In the genomic region with DNA sequence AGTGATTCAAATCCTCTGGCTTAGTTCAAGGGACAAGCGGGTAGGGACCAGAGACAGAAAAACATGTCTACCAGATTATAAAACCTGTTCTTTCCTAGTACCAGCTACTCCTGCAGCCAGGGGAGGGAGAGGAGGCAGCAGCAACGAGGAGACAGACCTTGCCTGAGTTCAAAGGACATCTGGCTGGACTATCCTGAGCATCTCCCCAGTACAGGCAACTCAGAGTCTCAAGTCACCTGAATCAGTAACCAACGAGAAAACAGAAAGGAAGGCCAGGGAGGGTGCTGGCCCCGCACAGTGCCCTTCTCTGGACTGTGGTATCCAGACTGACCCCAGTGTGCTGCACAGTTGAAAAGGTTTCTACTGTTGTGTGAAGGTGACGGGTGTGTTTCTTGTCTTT, we compare ENCODE assay signal across 25 mouse cellular contexts. TPM values are rescaled to one million over a fixed set of nuclear protein-coding genes. Genes with fewer than 3 reads are reported as not detected.
"Had no signal": no experiment of that assay in that cellular context is flagged by ENCODE, and none has a peak within 500 bp of the region (broad histone marks: within the 10 kb centered on the region; RNA-seq: fewer than 3 reads in every experiment).

No protein-coding gene starts in this region.

- ATAC-seq: hindbrain, postnatal 0 days; intestine, embryonic 16.5 days; liver, embryonic 12.5 days had no signal

- H3K27ac ChIP-seq: gastrocnemius, adult 2 months; heart, embryonic 10.5 days; hindbrain, embryonic 13.5 days; hindbrain, embryonic 15.5 days; hindbrain, postnatal 0 days; limb, embryonic 13.5 days; limb, embryonic 15.5 days; liver, embryonic 12.5 days; liver, embryonic 14.5 days had no signal

- H3K9ac ChIP-seq: heart, embryonic 12.5 days; hindbrain, embryonic 13.5 days; hindbrain, embryonic 15.5 days; limb, embryonic 13.5 days; limb, embryonic 15.5 days; liver, embryonic 12.5 days; liver, embryonic 14.5 days had no signal

- DNase-seq: gastrocnemius, adult 2 months; gastrocnemius, postnatal 10 days; gastrocnemius, postnatal 25 days; heart, adult 18-20 months; heart, postnatal 10 days; heart, postnatal 36 days; kidney, adult 18-20 months; layer of hippocampus, adult 9-11 months; layer of hippocampus, postnatal 36 days; left cerebral cortex, postnatal 4 days; lung, adult 18-20 months had no signal

- H3K4me3 ChIP-seq: gastrocnemius, adult 2 months; heart, embryonic 10.5 days; heart, embryonic 12.5 days; hindbrain, embryonic 13.5 days; hindbrain, embryonic 15.5 days; limb, embryonic 13.5 days; limb, embryonic 15.5 days; liver, embryonic 12.5 days had no signal

- H3K27me3 ChIP-seq: heart, embryonic 12.5 days; hindbrain, embryonic 13.5 days; hindbrain, embryonic 15.5 days; limb, embryonic 13.5 days; limb, embryonic 15.5 days; liver, embryonic 12.5 days had no signal

- H3K4me2 ChIP-seq: heart, embryonic 12.5 days; hindbrain, embryonic 13.5 days; hindbrain, embryonic 15.5 days; limb, embryonic 13.5 days; limb, embryonic 15.5 days; liver, embryonic 12.5 days had no signal

- H3K4me1 ChIP-seq: heart, embryonic 10.5 days; heart, embryonic 12.5 days; hindbrain, embryonic 13.5 days; hindbrain, embryonic 15.5 days; limb, embryonic 13.5 days; limb, embryonic 15.5 days; liver, embryonic 12.5 days had no signal

- H3K9me3 ChIP-seq: heart, embryonic 10.5 days; heart, embryonic 12.5 days; hindbrain, embryonic 13.5 days; hindbrain, embryonic 15.5 days; limb, embryonic 13.5 days; limb, embryonic 15.5 days; liver, embryonic 12.5 days had no signal

RNA-seq across cellular contexts. Expression of a gene that starts 5.9 kb away (rescaled TPM):
- polyA plus RNA-seq: heart, embryonic 12.5 days; heart, embryonic 14.5 days; hindbrain, postnatal 0 days; liver, embryonic 12.5 days; liver, embryonic 16.5 days had no signal

RNA-seq across cellular contexts. Expression of a gene that starts 15.5 kb away (rescaled TPM):
- polyA plus RNA-seq: hindbrain, embryonic 11.5 days; liver, adult 2 months had no signal
